ENCODE assay signal across 9 mouse cellular contexts in genomic region chr7:25120061-25120834, GRCm38 (mm10). TPM values are rescaled to one million over a fixed set of nuclear protein-coding genes. Genes with fewer than 3 reads are reported as not detected.
DNase-seq lines count a peak whose midpoint lies in the region; ATAC-seq and TF ChIP-seq lines count a peak whose summit lies in the region.
"Had no signal": no experiment of that assay in that cellular context is flagged by ENCODE, and none has a peak within 500 bp of the region (broad histone marks: within the 10 kb centered on the region; RNA-seq: fewer than 3 reads in every experiment).

No protein-coding gene starts in this region.

- H3K4me3 ChIP-seq in layer of hippocampus, adult 2 months, result no peak overlapping the region
- no peak overlapping the region for H3K4me3 ChIP-seq in liver, embryonic 14.5 days (ENCODE audit: insufficient read depth in 1 of 2, low read depth in 2 of 2, low read length in 2 of 2)
- H3K4me3 ChIP-seq: neural tube, embryonic 12.5 days had no signal

- DNase-seq in layer of hippocampus, adult 2 months (ENCODE audit: low spot score in 2 of 2), result peak in 1 of 2 experiments; percentile 39
- DNase-seq in layer of hippocampus, adult 9-10 months (ENCODE audit: low spot score), result no peak
- peak; percentile 43 for DNase-seq in brain, adult 2 months (ENCODE audit: low read depth, low spot score)
- DNase-seq in liver, embryonic 14.5 days (ENCODE audit: low read depth in 3 of 3, low spot score in 3 of 3), result no peak
- DNase-seq in spleen, postnatal 14 days (ENCODE audit: low spot score in 2 of 2), result peak; percentile 43 to 56
- no peak for DNase-seq in gastrocnemius, adult 8-10 months (ENCODE audit: low spot score in 2 of 2)
- DNase-seq in testis, postnatal 10 days (ENCODE audit: low spot score), result no peak

- H3K4me1 ChIP-seq in liver, embryonic 14.5 days (replicated peaks; ENCODE audit: control insufficient read depth in 2 of 2, insufficient read depth in 2 of 2, low read length in 1 of 2), result no peaks in the 10 kb centered on the region
- H3K4me1 ChIP-seq: neural tube, embryonic 12.5 days had no signal

- peak; percentile 23; the same call in 1 of the 2 replicates for ATAC-seq in liver, embryonic 14.5 days (ENCODE audit: insufficient read depth)
- no peak for ATAC-seq in cerebellum, adult (ENCODE audit: insufficient number of reproducible peaks, low FRiP score, low TSS enrichment)

- H3K27ac ChIP-seq in layer of hippocampus, adult 2 months, result peak overlapping the region; percentile 21; the same call in 1 of the 2 replicates
- H3K27ac ChIP-seq in liver, embryonic 14.5 days, result no peak overlapping the region
- H3K27ac ChIP-seq: neural tube, embryonic 12.5 days had no signal

- no peaks in the 10 kb centered on the region for H3K27me3 ChIP-seq in liver, embryonic 14.5 days (ENCODE audit: control insufficient read depth, insufficient read depth, low read length)
- H3K27me3 ChIP-seq: neural tube, embryonic 12.5 days had no signal

- H3K9ac ChIP-seq in liver, embryonic 14.5 days (replicated peaks), result no peak overlapping the region
- H3K9ac ChIP-seq: neural tube, embryonic 12.5 days had no signal

- 34% methylated on average over 25 of the region's 25 CpGs for WGBS in liver, embryonic 14.5 days (ENCODE audit: insufficient replicate concordance)

- H3K36me3 ChIP-seq in liver, embryonic 14.5 days (replicated peaks; ENCODE audit: control insufficient read depth, insufficient read depth, low read depth), result no peaks in the 10 kb centered on the region

- no peak overlapping the region for H3K4me2 ChIP-seq in liver, embryonic 14.5 days (ENCODE audit: low read depth)
- H3K4me2 ChIP-seq: neural tube, embryonic 12.5 days had no signal

- no peaks in the 10 kb centered on the region for H3K9me3 ChIP-seq in liver, embryonic 14.5 days (ENCODE audit: control insufficient read depth, low read length)
- H3K9me3 ChIP-seq: neural tube, embryonic 12.5 days had no signal

- TF ChIP-seq CTCF in layer of hippocampus, adult 2 months (conservative IDR thresholded peaks at IDR 0.05), result no peak
- no peak for TF ChIP-seq CTCF in liver, embryonic 14.5 days (IDR thresholded peaks at IDR 0.05; ENCODE audit: low read depth)

- no peak for TF ChIP-seq EP300 in liver, embryonic 14.5 days (IDR thresholded peaks at IDR 0.05; ENCODE audit: low read depth)

RNA-seq across cellular contexts. Expression of gene Zfp574, which starts 47.9 kb away (rescaled TPM):
- total RNA-seq in layer of hippocampus, adult 2 months (2021), result 10 to 100 TPM; 29.3 to 30.3 TPM
- 6.3 and 6.9 TPM in 2 replicates for polyA plus RNA-seq in liver, embryonic 14.5 days (2012; rRNA removed)
- 6.6 and 7.3 TPM in 2 replicates for polyA plus RNA-seq in liver, embryonic 14.5 days (2014; fragmentation: Nextera tagmentation; extraction: Ambion mirVana)
- 1 to 10 TPM; 6.5 to 9.3 (median 9.0) TPM for total RNA-seq in gastrocnemius, adult 8-10 months (2022)

RNA-seq across cellular contexts. Expression of gene Grik5, which starts 48.1 kb away (rescaled TPM):
- total RNA-seq in layer of hippocampus, adult 2 months (2021), result 100 to 1,000 TPM; 247 to 248 TPM
- polyA plus RNA-seq in liver, embryonic 14.5 days (2012; rRNA removed), result 4.9 and 6.1 TPM in 2 replicates
- polyA plus RNA-seq in liver, embryonic 14.5 days (2014; fragmentation: Nextera tagmentation; extraction: Ambion mirVana), result 0.37 and 0.54 TPM in 2 replicates
- total RNA-seq in gastrocnemius, adult 8-10 months (2022), result 1 to 10 TPM; 1.3 to 3.2 (median 2.2) TPM

RNA-seq across cellular contexts. Expression of gene Pou2f2, which starts 59.3 kb away (rescaled TPM):
- total RNA-seq in layer of hippocampus, adult 2 months (2021), result 1 to 10 TPM; 8.2 to 8.5 TPM
- polyA plus RNA-seq in liver, embryonic 14.5 days (2012; rRNA removed), result 0.73 and 0.74 TPM in 2 replicates
- 0.94 and 1.5 TPM in 2 replicates for polyA plus RNA-seq in liver, embryonic 14.5 days (2014; fragmentation: Nextera tagmentation; extraction: Ambion mirVana)
- under 1 TPM in 2 of 4 experiments, not detected in 2; 0.02 to 0.24 TPM for total RNA-seq in gastrocnemius, adult 8-10 months (2022)

Comparison
In these comparisons a context has a peak if more than half of its experiments do, and no peak if none do; other contexts are left out.
1. DNase-seq: peak in brain, adult 2 months (single experiment) and spleen, postnatal 14 days (2 of 2); none in layer of hippocampus, adult 9-10 months (single experiment), liver, embryonic 14.5 days (0 of 3), gastrocnemius, adult 8-10 months (0 of 2) and testis, postnatal 10 days (single experiment).
2. RNA of gene Grik5, which starts 48.1 kb away (total RNA-seq): 247 to 248 TPM in layer of hippocampus, adult 2 months; 1.3 to 3.2 TPM in gastrocnemius, adult 8-10 months; every median in the first group is over 10 times any median in the second.
3. RNA of gene Pou2f2, which starts 59.3 kb away (total RNA-seq): 8.2 to 8.5 TPM in layer of hippocampus, adult 2 months; 0.02 to 0.24 TPM in gastrocnemius, adult 8-10 months; every median in the first group is over 4 times any median in the second.